Mouse (Mus musculus): ENCODE data around the gene Olfr651. TPM values are rescaled to one million over a fixed set of nuclear protein-coding genes. Genes with fewer than 3 reads are reported as not detected.
"Not testable (repeated sequence)": the region's sequence is repeated elsewhere in the genome, so short reads cannot be mapped to it uniquely, and the experiment has no call there.

Gene Olfr651
- polyA plus RNA-seq (2016; fragmentation: Nextera tagmentation; extraction: Ambion mirVana): not detected in 2 replicates

DNA sequence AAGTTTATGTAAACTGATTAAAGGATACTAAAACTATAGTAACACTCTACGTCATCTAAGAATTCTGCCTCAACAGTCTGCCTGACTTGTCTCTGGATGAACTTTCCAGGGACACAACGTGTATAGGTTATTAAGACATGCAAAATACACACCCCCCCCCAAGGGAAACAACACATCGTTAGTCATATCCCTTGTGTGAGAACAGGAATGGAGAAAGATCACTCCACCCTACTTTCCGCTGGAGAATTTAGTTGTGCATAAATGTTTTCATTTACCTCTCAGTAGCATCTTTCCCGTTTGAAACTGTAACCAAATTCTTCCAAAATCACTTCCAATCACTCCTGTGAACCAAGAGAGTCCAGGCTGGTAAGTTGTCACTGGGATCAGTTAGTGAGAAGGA lies at the start of gene Olfr651:
TSS of gene Olfr651 (plus strand) at position 301 of the 400 bp plus-strand sequence.
- Histone ChIP-seq H3K27ac (no peak within 1 kb of the TSS), H3K4me1 (no peaks in the 10 kb centered on the region), H3K36me3 (no peaks in the 10 kb centered on the region), H3K9me3 (no peaks in the 10 kb centered on the region), H3K4me3 (no peak within 1 kb of the TSS), H3K27me3 (ENCODE audit: insufficient read depth, poor library complexity, severe bottlenecking) (no peaks in the 10 kb centered on the region)
- no peak for DNase-seq (ENCODE audit: low spot score)
- 72% methylated on average over 5 of the region's 5 CpGs for WGBS

DNA sequence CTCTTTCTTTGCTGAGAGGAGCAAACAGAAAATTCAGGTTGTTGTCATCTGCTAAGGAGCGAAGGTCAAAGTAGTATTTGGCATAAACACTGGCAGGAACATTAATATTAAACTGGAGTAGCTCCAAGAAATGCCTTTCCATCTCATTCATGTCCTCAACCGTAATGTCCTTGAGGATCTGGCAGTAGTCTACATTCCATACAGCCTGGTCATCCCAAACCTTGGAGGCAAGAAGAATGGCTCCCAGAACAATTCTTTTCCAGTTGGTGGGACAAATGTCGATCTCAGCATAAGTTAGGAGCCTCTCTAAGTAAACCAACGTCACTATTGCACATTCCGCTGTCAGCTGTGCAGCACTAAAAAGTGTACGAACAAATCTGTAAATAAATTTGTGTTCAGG lies 48.7 kb upstream of the Olfr651 start:
- H3K27me3 ChIP-seq (ENCODE audit: insufficient read depth, poor library complexity, severe bottlenecking); H3K9me3 ChIP-seq; H3K36me3 ChIP-seq; H3K4me1 ChIP-seq; H3K27ac ChIP-seq; H3K4me3 ChIP-seq; DNase-seq (ENCODE audit: low spot score): not testable (repeated sequence)
- 69% methylated on average over 6 of the region's 6 CpGs for WGBS

GRCm38 (mm10) chr7:104501589-104502371 lies 48.2 kb upstream of the Olfr651 start:
- peak overlapping the region; percentile 79 for H3K27ac ChIP-seq

DNA sequence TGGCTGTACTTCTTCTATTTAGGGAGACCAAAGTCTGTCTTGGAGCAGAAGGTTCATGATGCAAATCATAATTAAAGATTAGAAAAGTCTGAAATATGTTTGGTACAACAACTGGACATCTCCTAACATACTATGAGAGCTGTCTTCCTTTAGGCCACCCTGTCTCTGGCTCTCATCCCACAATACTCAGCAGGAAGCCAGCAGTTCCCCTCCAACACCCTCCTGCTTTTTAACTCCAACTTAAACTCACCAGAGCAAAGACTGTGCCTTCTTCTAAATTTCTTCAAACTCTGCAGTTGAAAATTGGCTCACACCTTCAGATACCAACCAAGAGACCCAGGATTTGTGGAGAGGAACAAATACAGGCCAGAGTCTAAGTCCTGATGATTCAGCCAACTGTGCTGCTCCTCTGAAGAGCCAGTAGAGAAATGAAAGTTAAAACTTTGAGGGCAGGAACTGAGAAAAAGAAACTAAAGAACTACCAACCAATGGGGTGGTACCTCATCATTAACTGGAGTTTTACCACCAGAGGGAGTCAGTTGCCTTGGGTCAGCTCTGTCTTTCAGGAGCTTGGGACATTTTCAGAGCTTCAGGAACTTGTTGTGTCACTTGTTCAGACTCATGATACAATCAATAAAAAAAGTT lies 42.4 kb upstream of the Olfr651 start, which contains the start of gene Trim30d:
TSS of gene Trim30d (minus strand) at position 429 of the 645 bp plus-strand sequence.
- DNase-seq (ENCODE audit: low spot score); H3K9me3 ChIP-seq; H3K4me1 ChIP-seq; H3K27me3 ChIP-seq (ENCODE audit: insufficient read depth, poor library complexity, severe bottlenecking); H3K4me3 ChIP-seq; H3K36me3 ChIP-seq; H3K27ac ChIP-seq: not testable (repeated sequence)

More at GRCm38 (mm10) chr7:104501589-104502371, 48.2 kb upstream of the Olfr651 start:
- Histone ChIP-seq H3K9me3 (no peaks in the 10 kb centered on the region), H3K4me1 (no peaks in the 10 kb centered on the region), H3K36me3 (no peaks in the 10 kb centered on the region), H3K27me3 (ENCODE audit: insufficient read depth, poor library complexity, severe bottlenecking) (0 out of 2 replicates have a peak, but pooled peaks cover 6% of the 10 kb centered on the region), H3K4me3 (peak overlapping the region; percentile 67)
- peak; percentile 76 for DNase-seq (ENCODE audit: low spot score)
- 2% methylated on average over 59 of the region's 59 CpGs for WGBS

DNA sequence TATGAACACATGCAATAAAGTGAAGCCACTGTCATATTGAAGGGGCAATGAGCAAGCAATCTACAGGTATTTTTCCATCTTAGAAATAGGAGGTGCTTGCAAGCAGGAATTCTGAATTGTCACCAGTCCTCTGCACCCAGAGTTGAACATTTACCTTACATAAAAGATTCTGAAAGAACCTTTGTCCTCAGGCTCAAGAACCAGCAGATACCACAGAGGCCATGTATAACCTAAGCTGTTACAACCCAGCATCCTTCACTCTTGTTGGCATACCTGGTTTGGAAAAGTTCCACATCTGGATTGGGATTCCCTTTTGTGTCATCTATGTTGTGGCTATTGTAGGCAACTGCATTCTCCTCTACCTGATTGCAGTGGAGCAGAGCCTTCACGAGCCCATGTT lies 2.8 kb downstream of the Olfr651 start:
- WGBS: 59% methylated on average over 1 of the region's 1 CpGs

DNA sequence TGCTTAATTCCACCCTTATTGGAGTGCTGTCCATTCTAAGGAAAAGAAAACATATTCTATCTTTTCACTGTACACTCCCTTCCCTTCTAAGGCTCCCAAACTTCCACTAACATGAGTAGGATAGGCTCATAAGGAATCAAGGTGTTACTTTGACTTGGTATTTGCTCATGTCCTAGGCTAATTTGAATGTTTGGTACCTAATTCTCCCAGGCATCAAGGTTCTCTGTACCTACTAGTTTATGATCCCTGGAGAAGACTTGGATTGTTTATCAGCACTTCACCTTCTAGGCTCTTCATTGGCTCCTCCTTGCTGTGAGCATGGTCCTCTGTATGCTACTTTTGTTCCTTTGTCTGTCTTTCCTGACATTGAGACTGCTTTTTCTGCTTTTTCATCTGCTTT lies 10.7 kb downstream of the Olfr651 start, which contains the start of gene Olfr652:
TSS of gene Olfr652 (plus strand) at position 301 of the 400 bp plus-strand sequence.
- DNase-seq (ENCODE audit: low spot score): no peak
- no peak within 1 kb of the TSS for H3K27ac ChIP-seq
- no peak within 1 kb of the TSS for H3K4me3 ChIP-seq
- no peaks in the 10 kb centered on the region for H3K4me1 ChIP-seq
- H3K9me3 ChIP-seq: no peaks in the 10 kb centered on the region
- H3K36me3 ChIP-seq: no peaks in the 10 kb centered on the region
- no peaks in the 10 kb centered on the region for H3K27me3 ChIP-seq (ENCODE audit: insufficient read depth, poor library complexity, severe bottlenecking)

More for the DNA sequence above, 2.8 kb downstream of the Olfr651 start:
- Histone ChIP-seq H3K9me3 (no peaks in the 10 kb centered on the region), H3K27ac (no peak overlapping the region), H3K4me3 (no peak overlapping the region), H3K27me3 (ENCODE audit: insufficient read depth, poor library complexity, severe bottlenecking) (no peaks in the 10 kb centered on the region), H3K36me3 (no peaks in the 10 kb centered on the region), H3K4me1 (no peaks in the 10 kb centered on the region)
- DNase-seq (ENCODE audit: low spot score): no peak

GRCm38 (mm10) chr7:104577014-104577413 lies 27.1 kb downstream of the Olfr651 start, which contains the start of gene Olfr653:
Gene Olfr653, plus strand, starts transcription at chr7:104577314.
- no peaks in the 10 kb centered on the region for H3K4me1 ChIP-seq
- DNase-seq (ENCODE audit: low spot score): no peak
- no peak within 1 kb of the TSS for H3K27ac ChIP-seq
- H3K9me3 ChIP-seq: no peaks in the 10 kb centered on the region
- no peaks in the 10 kb centered on the region for H3K36me3 ChIP-seq
- H3K27me3 ChIP-seq (ENCODE audit: insufficient read depth, poor library complexity, severe bottlenecking): no peaks in the 10 kb centered on the region
- no peak within 1 kb of the TSS for H3K4me3 ChIP-seq
- 63% methylated on average over 2 of the region's 2 CpGs for WGBS

DNA sequence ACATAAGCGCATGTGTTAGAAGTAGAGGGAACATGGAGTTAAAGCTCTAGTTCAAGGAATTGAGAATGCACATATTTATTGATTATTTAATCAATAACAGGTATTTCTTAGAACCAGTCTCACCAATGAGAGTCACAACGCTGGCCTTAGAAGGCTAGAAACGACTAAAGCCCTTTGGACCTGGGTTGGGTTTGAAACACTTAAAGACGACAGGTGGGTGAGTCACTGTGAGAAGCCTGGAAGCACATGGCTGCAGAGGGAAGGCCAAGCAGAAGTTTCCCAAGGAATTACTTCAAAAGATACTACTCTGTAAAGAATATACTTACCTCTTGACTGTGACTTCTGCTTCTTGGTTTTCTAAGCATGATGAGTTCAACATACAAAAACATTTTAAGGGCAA lies 30.9 kb downstream of the Olfr651 start:
- DNase-seq (ENCODE audit: low spot score): no peak
- WGBS: 85% methylated on average over 4 of the region's 4 CpGs

GRCm38 (mm10) chr7:104581429-104581828 lies 31.5 kb downstream of the Olfr651 start:
- DNase-seq (ENCODE audit: low spot score): no peak
- Histone ChIP-seq H3K4me1 (no peaks in the 10 kb centered on the region), H3K27ac (no peak overlapping the region), H3K27me3 (ENCODE audit: insufficient read depth, poor library complexity, severe bottlenecking) (no peaks in the 10 kb centered on the region), H3K9me3 (no peaks in the 10 kb centered on the region), H3K36me3 (no peaks in the 10 kb centered on the region), H3K4me3 (no peak overlapping the region)
- 81% methylated on average over 4 of the region's 4 CpGs for WGBS

More for the DNA sequence above, 30.9 kb downstream of the Olfr651 start:
- no peak overlapping the region for H3K4me3 ChIP-seq
- H3K27ac ChIP-seq: no peak overlapping the region
- no peaks in the 10 kb centered on the region for H3K4me1 ChIP-seq
- H3K36me3 ChIP-seq: no peaks in the 10 kb centered on the region
- no peaks in the 10 kb centered on the region for H3K27me3 ChIP-seq (ENCODE audit: insufficient read depth, poor library complexity, severe bottlenecking)
- H3K9me3 ChIP-seq: no peaks in the 10 kb centered on the region

GRCm38 (mm10) chr7:104586725-104587124 lies 36.8 kb downstream of the Olfr651 start, which contains the start of gene Olfr654:
Gene Olfr654, plus strand, starts transcription at chr7:104587025.
- DNase-seq (ENCODE audit: low spot score): no peak
- Histone ChIP-seq H3K27me3 (ENCODE audit: insufficient read depth, poor library complexity, severe bottlenecking) (no peaks in the 10 kb centered on the region), H3K4me3 (no peak within 1 kb of the TSS), H3K27ac (no peak within 1 kb of the TSS), H3K9me3 (no peaks in the 10 kb centered on the region), H3K36me3 (no peaks in the 10 kb centered on the region), H3K4me1 (no peaks in the 10 kb centered on the region)
- 81% methylated on average over 4 of the region's 4 CpGs for WGBS

DNA sequence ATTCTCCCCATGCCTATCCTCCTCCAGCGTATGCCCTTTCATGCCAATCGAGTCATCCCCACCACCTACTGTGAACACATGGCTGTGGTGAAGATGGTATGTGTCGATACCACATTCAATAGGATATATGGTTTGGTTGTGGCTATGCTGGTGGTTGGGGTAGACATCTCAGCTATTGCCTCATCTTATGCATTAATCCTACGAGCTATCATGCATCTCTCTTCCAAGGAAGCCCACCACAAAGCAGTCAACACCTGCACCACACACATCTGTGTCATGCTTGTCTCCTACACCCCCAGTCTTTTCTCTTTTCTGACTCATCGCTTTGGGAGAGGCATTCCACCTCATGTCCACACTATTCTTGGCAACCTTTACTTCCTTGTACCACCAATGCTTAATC lies 38.3 kb downstream of the Olfr651 start:
- Histone ChIP-seq H3K27me3 (ENCODE audit: insufficient read depth, poor library complexity, severe bottlenecking) (no peaks in the 10 kb centered on the region), H3K36me3 (no peaks in the 10 kb centered on the region), H3K4me3 (no peak overlapping the region), H3K27ac (no peak overlapping the region), H3K9me3 (no peaks in the 10 kb centered on the region), H3K4me1 (no peaks in the 10 kb centered on the region)
- WGBS: 78% methylated on average over 5 of the region's 5 CpGs
- no peak for DNase-seq (ENCODE audit: low spot score)

DNA sequence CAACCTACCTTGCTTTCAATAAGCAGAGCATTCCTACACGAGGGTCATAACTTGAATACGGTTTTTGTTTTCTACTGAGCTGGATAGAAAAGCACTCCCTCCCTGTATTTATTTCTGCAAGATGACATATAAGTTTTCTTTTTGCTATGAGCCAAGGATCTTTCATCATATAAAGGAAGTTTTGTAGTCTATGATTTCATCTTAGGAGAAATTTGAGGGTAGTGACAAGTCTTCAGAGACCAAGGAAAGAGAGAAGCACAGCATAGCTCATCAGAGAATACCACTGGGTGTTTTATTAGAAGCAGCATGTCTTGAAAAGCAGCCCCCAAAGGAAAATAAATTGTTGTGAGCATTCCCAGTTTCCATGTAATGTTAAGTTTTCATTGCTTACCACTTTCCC lies 51.7 kb downstream of the Olfr651 start, which contains the start of gene Olfr655:
TSS of gene Olfr655 (minus strand) at position 101 of the 400 bp plus-strand sequence.
- no peak for DNase-seq (ENCODE audit: low spot score)
- WGBS: 81% methylated on average over 2 of the region's 2 CpGs
- Histone ChIP-seq H3K4me3 (no peak within 1 kb of the TSS), H3K9me3 (no peaks in the 10 kb centered on the region), H3K36me3 (no peaks in the 10 kb centered on the region), H3K27me3 (ENCODE audit: insufficient read depth, poor library complexity, severe bottlenecking) (no peaks in the 10 kb centered on the region), H3K4me1 (no peaks in the 10 kb centered on the region), H3K27ac (no peak within 1 kb of the TSS)

GRCm38 (mm10) chr7:104603173-104603572 lies 53.2 kb downstream of the Olfr651 start:
- WGBS: 4% methylated on average over 3 of the region's 3 CpGs
- DNase-seq (ENCODE audit: low spot score): no peak
- no peak overlapping the region for H3K27ac ChIP-seq
- no peak overlapping the region for H3K4me3 ChIP-seq
- H3K9me3 ChIP-seq: no peaks in the 10 kb centered on the region
- no peaks in the 10 kb centered on the region for H3K27me3 ChIP-seq (ENCODE audit: insufficient read depth, poor library complexity, severe bottlenecking)
- H3K4me1 ChIP-seq: no peaks in the 10 kb centered on the region
- no peaks in the 10 kb centered on the region for H3K36me3 ChIP-seq
